19 mouse cellular contexts compared by ENCODE assay signal in the genomic region with DNA sequence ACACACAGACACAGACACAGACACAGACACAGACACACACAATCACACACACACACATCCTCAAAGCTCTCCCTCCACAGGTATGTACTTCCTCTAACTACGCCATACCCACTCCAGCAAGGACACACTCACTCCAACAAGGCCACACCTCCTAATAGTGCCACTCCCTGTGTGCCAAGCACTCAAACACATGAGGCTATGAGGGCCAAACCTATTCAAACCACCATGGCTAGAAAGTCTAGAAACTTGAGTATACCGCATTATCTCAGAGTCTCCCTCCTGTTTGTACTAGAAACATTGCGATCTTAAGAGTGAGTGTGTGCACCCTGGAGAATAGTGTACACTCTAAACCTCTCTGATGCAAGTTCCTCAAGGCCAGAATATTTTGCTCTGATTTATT.
DNase-seq lines count a peak whose midpoint lies in the region; ATAC-seq and TF ChIP-seq lines count a peak whose summit lies in the region.
"Had no signal": no experiment of that assay in that cellular context is flagged by ENCODE, and none has a peak within 500 bp of the region (broad histone marks: within the 10 kb centered on the region; RNA-seq: fewer than 3 reads in every experiment).

No protein-coding gene starts in this region.

- no peak for TF ChIP-seq EP300 in stomach, postnatal 0 days (optimal IDR thresholded peaks at IDR 0.05)

- TF ChIP-seq CTCF in stomach, postnatal 0 days (IDR thresholded peaks at IDR 0.05; ENCODE audit: low read depth): no peak

- 95% methylated on average over 3 of the region's 3 CpGs for WGBS in midbrain, embryonic 15.5 days
- WGBS in midbrain, embryonic 16.5 days: 99% methylated on average over 3 of the region's 3 CpGs
- 69% methylated on average over 3 of the region's 3 CpGs for WGBS in stomach, postnatal 0 days

- no peak overlapping the region for H3K4me2 ChIP-seq in midbrain, embryonic 15.5 days
- H3K4me2 ChIP-seq in midbrain, embryonic 16.5 days (ENCODE audit: low read length): no peak overlapping the region
- no peak overlapping the region for H3K4me2 ChIP-seq in stomach, postnatal 0 days (replicated peaks; ENCODE audit: low read depth)
- H3K4me2 ChIP-seq: embryonic facial prominence, embryonic 12.5 days; forebrain, embryonic 12.5 days; heart, embryonic 13.5 days; hindbrain, embryonic 13.5 days had no signal

- H3K9me3 ChIP-seq in midbrain, embryonic 15.5 days: no peaks in the 10 kb centered on the region
- H3K9me3 ChIP-seq in midbrain, embryonic 16.5 days (replicated peaks; ENCODE audit: control insufficient read depth, low read length, poor library complexity, severe bottlenecking): no peaks in the 10 kb centered on the region
- no peaks in the 10 kb centered on the region for H3K9me3 ChIP-seq in stomach, postnatal 0 days (ENCODE audit: control insufficient read depth, low read length)
- H3K9me3 ChIP-seq: embryonic facial prominence, embryonic 12.5 days; forebrain, embryonic 12.5 days; heart, embryonic 13.5 days; hindbrain, embryonic 13.5 days had no signal

- DNase-seq in lung, adult 18-20 months: peak; percentile 70 to 77
- no peak for DNase-seq in lung, postnatal 14 days
- peak; percentile 72 for DNase-seq in lung, postnatal 36 days
- DNase-seq in stomach, postnatal 0 days (ENCODE audit: low spot score): peak; percentile 45
- no peak for DNase-seq in kidney, adult 9 months
- DNase-seq: adrenal gland, postnatal 10 days; cerebellum, adult 11 months; cerebellum, adult 9-10 months; cerebellum, postnatal 25 days; forebrain, postnatal 0 days; gastrocnemius, postnatal 36 days; heart, adult 11 months had no signal

- no peak overlapping the region for H3K9ac ChIP-seq in midbrain, embryonic 15.5 days
- H3K9ac ChIP-seq in midbrain, embryonic 16.5 days (ENCODE audit: low read depth, low read length): no peak overlapping the region
- H3K9ac ChIP-seq in stomach, postnatal 0 days (ENCODE audit: low read length): no peak overlapping the region
- H3K9ac ChIP-seq: embryonic facial prominence, embryonic 12.5 days; forebrain, embryonic 12.5 days; forebrain, postnatal 0 days; heart, embryonic 13.5 days; hindbrain, embryonic 13.5 days had no signal

- H3K4me1 ChIP-seq in midbrain, embryonic 15.5 days: no peaks in the 10 kb centered on the region
- no peaks in the 10 kb centered on the region for H3K4me1 ChIP-seq in midbrain, embryonic 16.5 days (ENCODE audit: control insufficient read depth, insufficient read depth, low read length)
- H3K4me1 ChIP-seq in stomach, postnatal 0 days (replicated peaks; ENCODE audit: control insufficient read depth, insufficient read depth): no peaks in the 10 kb centered on the region
- H3K4me1 ChIP-seq: hindbrain, embryonic 13.5 days had no signal

- 0 out of 2 replicates have a peak, but pooled peaks have one; percentile 31 for ATAC-seq in midbrain, embryonic 15.5 days (replicated peaks)
- no peak for ATAC-seq in midbrain, embryonic 16.5 days
- peak; percentile 85 for ATAC-seq in stomach, postnatal 0 days (ENCODE audit: low FRiP score, low TSS enrichment)
- ATAC-seq in megakaryocyte, adult 5-6 weeks (ENCODE audit: poor library complexity, severe bottlenecking): no peak
- ATAC-seq: forebrain, postnatal 0 days had no signal

- H3K27ac ChIP-seq in midbrain, embryonic 15.5 days: no peak overlapping the region
- no peak overlapping the region for H3K27ac ChIP-seq in midbrain, embryonic 16.5 days (ENCODE audit: low read length)
- H3K27ac ChIP-seq in stomach, postnatal 0 days (replicated peaks): no peak overlapping the region
- H3K27ac ChIP-seq: embryonic facial prominence, embryonic 12.5 days; forebrain, embryonic 12.5 days; heart, embryonic 13.5 days; hindbrain, embryonic 13.5 days had no signal

- H3K4me3 ChIP-seq in midbrain, embryonic 15.5 days: no peak overlapping the region
- H3K4me3 ChIP-seq in midbrain, embryonic 16.5 days (ENCODE audit: low read depth, low read length): no peak overlapping the region
- H3K4me3 ChIP-seq in stomach, postnatal 0 days (ENCODE audit: low read depth, low read length): no peak overlapping the region
- H3K4me3 ChIP-seq: embryonic facial prominence, embryonic 12.5 days; forebrain, embryonic 12.5 days; heart, embryonic 13.5 days; hindbrain, embryonic 13.5 days had no signal

- no peaks in the 10 kb centered on the region for H3K27me3 ChIP-seq in midbrain, embryonic 15.5 days (replicated peaks)
- no peaks in the 10 kb centered on the region for H3K27me3 ChIP-seq in midbrain, embryonic 16.5 days (ENCODE audit: control insufficient read depth, insufficient read depth, low read depth, low read length)
- H3K27me3 ChIP-seq in stomach, postnatal 0 days (ENCODE audit: control insufficient read depth, insufficient read depth, low read length): no peaks in the 10 kb centered on the region
- H3K27me3 ChIP-seq: embryonic facial prominence, embryonic 12.5 days; forebrain, embryonic 12.5 days; heart, embryonic 13.5 days; hindbrain, embryonic 13.5 days had no signal

- H3K36me3 ChIP-seq in midbrain, embryonic 15.5 days (replicated peaks): no peaks in the 10 kb centered on the region
- H3K36me3 ChIP-seq in midbrain, embryonic 16.5 days (ENCODE audit: control insufficient read depth, insufficient read depth, low read length): no peaks in the 10 kb centered on the region
- H3K36me3 ChIP-seq in stomach, postnatal 0 days (ENCODE audit: control insufficient read depth, insufficient read depth, low read length): no peaks in the 10 kb centered on the region
- H3K36me3 ChIP-seq: embryonic facial prominence, embryonic 12.5 days; forebrain, embryonic 12.5 days; hindbrain, embryonic 13.5 days had no signal

Comparison
In these comparisons a context has a peak if more than half of its experiments do, and no peak if none do; other contexts are left out.
1. DNase-seq: peak in lung, adult 18-20 months (2 of 2), lung, postnatal 36 days (single experiment) and stomach, postnatal 0 days (single experiment); none in lung, postnatal 14 days (single experiment) and kidney, adult 9 months (single experiment).
2. ATAC-seq: peak in midbrain, embryonic 15.5 days (single experiment) and stomach, postnatal 0 days (single experiment); none in midbrain, embryonic 16.5 days (single experiment) and megakaryocyte, adult 5-6 weeks (single experiment).